Mouse (Mus musculus): ENCODE measurements around the gene Retreg1. TPM values are rescaled to one million over a fixed set of nuclear protein-coding genes. Genes with fewer than 3 reads are reported as not detected.
A peak's percentile ranks its signal among the peaks of the same experiment; 100 is the strongest.
"Not testable (repeated sequence)": the region's sequence is repeated elsewhere in the genome, so short reads cannot be mapped to it uniquely, and the experiment has no call there.

The Retreg1 gene
- polyA plus RNA-seq, 1 experiment from 2014 or later: 1.9 TPM

- not testable (repeated sequence) for H3K27me3 ChIP-seq (ENCODE audit: low read depth, poor library complexity, severe bottlenecking); H3K9me3 ChIP-seq (replicated peaks); DNase-seq (ENCODE audit: low spot score)
- WGBS: 22% methylated on average over 6 of the region's 6 CpGs
- peak overlapping the region; percentile 89 for H3K4me3 ChIP-seq
- H3K27ac ChIP-seq: peak overlapping the region; percentile 88
- peaks cover 22% of the 10 kb centered on the region for H3K36me3 ChIP-seq
- peaks cover 16% of the 10 kb centered on the region for H3K4me1 ChIP-seq
Observed at GRCm38 (mm10) chr15:25983614-25984013, 140.6 kb downstream of the Retreg1 start.

DNA sequence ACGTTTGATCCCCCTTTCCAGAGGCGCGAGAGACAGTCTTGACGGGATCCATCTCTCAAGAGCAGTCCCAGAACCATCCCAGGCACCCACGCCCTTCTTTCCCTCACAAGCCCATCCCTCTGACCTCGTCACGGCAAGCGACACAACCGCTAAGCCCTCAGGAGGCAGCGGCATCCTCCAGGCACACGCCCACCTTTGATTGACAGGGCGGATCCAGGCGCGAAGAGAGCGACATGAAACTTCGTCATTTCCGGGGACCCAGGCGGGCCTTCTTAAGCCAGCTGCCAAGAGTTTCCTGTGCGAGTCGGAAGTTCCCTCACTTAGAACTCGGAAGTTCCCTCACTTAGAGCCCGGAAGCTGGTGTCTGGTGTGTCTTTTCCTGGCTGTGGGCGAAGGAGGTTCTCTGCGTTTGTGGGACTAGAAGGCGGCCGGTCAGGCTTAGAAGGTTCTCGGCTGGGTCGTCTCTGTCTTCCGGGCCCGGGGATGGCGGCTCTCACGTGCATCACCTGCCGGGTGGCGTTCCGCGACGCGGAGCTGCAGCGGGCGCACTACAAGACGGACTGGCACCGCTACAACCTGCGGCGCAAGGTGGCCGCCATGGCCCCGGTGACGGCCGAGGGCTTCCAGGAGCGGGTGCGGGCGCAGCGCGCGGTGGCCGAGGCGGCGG is 141.2 kb downstream of the Retreg1 start, which contains the start of gene Zfp622:
Gene Zfp622, plus strand, starts transcription at position 300 of the 667 bp plus-strand sequence.
- Histone ChIP-seq H3K4me1 (peaks cover 16% of the 10 kb centered on the region), H3K4me3 (peak within 1 kb of the TSS; percentile 89), H3K9me3 (replicated peaks) (no peaks in the 10 kb centered on the region), H3K27ac (peak within 1 kb of the TSS; percentile 88), H3K36me3 (peaks cover 28% of the 10 kb centered on the region), H3K27me3 (ENCODE audit: low read depth, poor library complexity, severe bottlenecking) (no peaks in the 10 kb centered on the region)
- WGBS: under 1% methylated on average over 57 of the region's 57 CpGs
- DNase-seq (ENCODE audit: low spot score): peak; percentile 96

- DNase-seq (ENCODE audit: low spot score): peak; percentile 49
- Histone ChIP-seq H3K36me3 (peaks cover 34% of the 10 kb centered on the region), H3K27ac (peak overlapping the region; percentile 88), H3K4me3 (peak overlapping the region; percentile 89), H3K4me1 (peaks cover 16% of the 10 kb centered on the region), H3K9me3 (replicated peaks) (no peaks in the 10 kb centered on the region), H3K27me3 (ENCODE audit: low read depth, poor library complexity, severe bottlenecking) (no peaks in the 10 kb centered on the region)
- under 1% methylated on average over 71 of the region's 71 CpGs for WGBS
Observed at GRCm38 (mm10) chr15:25984734-25985492, 141.9 kb downstream of the Retreg1 start.

GRCm38 (mm10) chr15:25992992-25993727 is 150.2 kb downstream of the Retreg1 start:
- Histone ChIP-seq H3K4me1 (no peaks in the 10 kb centered on the region), H3K9me3 (replicated peaks) (no peaks in the 10 kb centered on the region), H3K36me3 (peaks cover 92% of the 10 kb centered on the region), H3K4me3 (no peak overlapping the region), H3K27ac (no peak overlapping the region), H3K27me3 (ENCODE audit: low read depth, poor library complexity, severe bottlenecking) (no peaks in the 10 kb centered on the region)
- 65% methylated on average over 8 of the region's 8 CpGs for WGBS
- DNase-seq (ENCODE audit: low spot score): peak; percentile 45

DNA sequence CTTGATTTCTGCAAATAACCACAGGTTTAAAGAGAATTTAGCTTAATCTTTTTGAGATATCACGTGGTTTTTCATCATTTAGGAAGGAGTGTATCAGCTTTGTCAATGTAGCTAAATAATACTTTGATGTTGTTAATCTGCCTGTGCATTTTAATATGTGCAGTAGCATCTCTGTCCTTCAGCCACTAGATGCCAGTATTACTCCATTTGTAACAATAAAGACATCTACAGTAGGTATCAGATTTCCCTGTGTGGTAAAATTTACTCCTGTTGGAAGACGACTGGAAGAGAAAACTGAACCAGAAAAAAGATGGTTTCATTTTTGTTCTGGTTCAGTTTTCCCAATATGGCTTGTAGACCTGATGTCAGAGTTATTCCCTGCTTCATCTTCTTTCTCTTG is 152.5 kb downstream of the Retreg1 start:
- Histone ChIP-seq H3K27me3 (ENCODE audit: low read depth, poor library complexity, severe bottlenecking) (no peaks in the 10 kb centered on the region), H3K4me1 (no peaks in the 10 kb centered on the region), H3K36me3 (peaks cover 73% of the 10 kb centered on the region), H3K27ac (no peak overlapping the region), H3K4me3 (no peak overlapping the region), H3K9me3 (replicated peaks) (no peaks in the 10 kb centered on the region)
- no peak for DNase-seq (ENCODE audit: low spot score)
- 61% methylated on average over 2 of the region's 2 CpGs for WGBS

DNA sequence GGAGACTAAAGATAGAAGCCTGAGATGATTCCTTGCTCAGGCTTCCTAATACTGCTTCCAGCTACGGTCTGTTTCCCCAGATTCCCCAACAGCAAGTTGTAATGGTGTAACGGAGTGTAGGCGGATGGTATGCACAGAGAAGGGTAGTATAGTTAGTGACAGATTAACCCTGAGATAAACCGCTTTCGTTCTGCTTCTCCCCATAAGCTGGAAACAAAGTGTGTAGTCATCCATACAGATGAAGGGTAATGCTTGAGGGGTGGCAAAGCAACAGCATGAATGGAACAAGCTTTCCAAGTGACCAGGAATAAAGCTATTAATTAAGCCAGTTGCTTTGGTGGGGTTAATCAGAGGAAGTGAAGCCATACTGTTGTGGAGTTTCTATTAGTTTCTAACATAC is 156.6 kb downstream of the Retreg1 start:
- H3K27me3 ChIP-seq (ENCODE audit: low read depth, poor library complexity, severe bottlenecking); H3K4me3 ChIP-seq; H3K9me3 ChIP-seq (replicated peaks); DNase-seq (ENCODE audit: low spot score); H3K4me1 ChIP-seq; H3K27ac ChIP-seq: not testable (repeated sequence)
- WGBS: 85% methylated on average over 5 of the region's 5 CpGs
- H3K36me3 ChIP-seq: peaks cover 34% of the 10 kb centered on the region

DNA sequence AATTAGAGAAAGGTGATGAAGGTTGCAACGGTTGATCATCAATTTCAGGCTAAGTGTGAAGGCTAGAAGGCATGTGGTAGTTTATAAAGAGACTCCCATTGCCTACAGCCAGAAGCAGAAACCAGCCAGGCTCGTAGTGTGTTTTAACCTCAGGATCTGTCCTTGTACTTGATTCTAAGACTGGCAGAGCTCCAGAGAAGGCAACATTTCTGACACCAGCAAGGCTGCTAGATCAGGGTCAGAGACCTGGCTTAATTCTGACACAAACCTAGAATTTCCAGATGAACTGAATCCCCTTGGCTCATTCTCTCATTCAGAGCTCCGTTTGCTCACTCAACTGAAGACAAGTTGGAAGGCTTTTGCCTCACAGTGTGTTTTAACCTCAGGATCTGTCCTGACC is 165.6 kb downstream of the Retreg1 start:
- H3K4me3 ChIP-seq: no peak overlapping the region
- DNase-seq (ENCODE audit: low spot score): no peak
- WGBS: 90% methylated on average over 3 of the region's 3 CpGs
- H3K36me3 ChIP-seq: no peaks in the 10 kb centered on the region
- H3K27ac ChIP-seq: no peak overlapping the region
- no peaks in the 10 kb centered on the region for H3K9me3 ChIP-seq (replicated peaks)
- H3K4me1 ChIP-seq: 0 out of 2 replicates have a peak, but pooled peaks cover 5% of the 10 kb centered on the region
- no peaks in the 10 kb centered on the region for H3K27me3 ChIP-seq (ENCODE audit: low read depth, poor library complexity, severe bottlenecking)

DNA sequence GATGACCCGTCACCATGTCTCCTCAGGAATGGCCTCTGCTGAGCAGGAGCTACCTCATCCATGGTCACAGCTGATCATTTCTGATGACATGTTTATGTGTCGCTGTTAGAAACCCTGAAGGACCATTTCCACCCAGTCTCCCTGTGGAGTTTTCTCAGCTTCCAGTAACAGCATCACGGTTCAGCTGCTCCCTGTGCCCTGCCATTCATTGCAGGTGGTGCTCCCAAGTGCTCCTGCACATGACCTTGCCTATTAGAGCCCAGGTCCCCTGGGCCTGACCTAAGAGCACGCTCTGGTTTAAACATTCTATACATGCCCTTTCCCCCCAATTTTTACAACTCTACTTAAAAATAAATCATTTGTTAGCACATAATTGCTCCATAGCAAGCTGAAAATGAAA is 169.9 kb downstream of the Retreg1 start:
- peak; percentile 43 for DNase-seq (ENCODE audit: low spot score)

DNA sequence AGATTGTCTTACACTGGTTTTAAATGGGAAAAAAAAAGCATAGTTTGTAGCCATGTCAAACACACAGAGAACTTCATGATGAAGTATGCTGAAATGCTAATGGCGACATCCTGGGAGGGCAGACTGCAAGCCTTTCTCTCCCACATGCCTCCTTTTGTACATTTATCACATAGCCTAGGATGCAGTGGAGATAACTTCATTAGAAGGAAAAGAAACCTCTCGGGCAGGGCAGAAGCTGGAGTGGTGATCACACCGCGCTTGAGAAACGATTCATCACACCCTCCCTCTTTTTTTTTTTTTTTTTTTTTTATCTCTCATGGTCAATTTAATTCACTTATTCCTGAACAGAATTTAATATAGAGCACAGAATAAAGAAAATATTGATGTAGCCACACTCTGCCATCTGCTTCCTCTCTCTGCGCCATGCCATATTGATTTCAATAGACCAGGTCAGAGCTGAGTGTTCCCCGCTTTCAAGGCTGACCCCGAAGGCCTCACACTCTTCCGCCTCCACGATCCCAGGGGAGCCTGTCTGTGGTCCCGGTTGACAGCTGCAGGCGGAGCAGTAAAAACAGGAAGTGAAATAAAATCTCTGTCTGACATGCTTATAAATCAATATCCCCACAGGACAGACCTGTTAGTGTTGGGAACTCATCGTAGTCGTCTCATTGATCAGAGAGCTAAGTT is 173.1 kb downstream of the Retreg1 start:
- Histone ChIP-seq H3K36me3 (no peaks in the 10 kb centered on the region), H3K27me3 (ENCODE audit: low read depth, poor library complexity, severe bottlenecking) (no peaks in the 10 kb centered on the region), H3K4me3 (no peak overlapping the region), H3K27ac (no peak overlapping the region), H3K4me1 (peaks cover 21% of the 10 kb centered on the region), H3K9me3 (replicated peaks) (no peaks in the 10 kb centered on the region)
- peak; percentile 53 for DNase-seq (ENCODE audit: low spot score)
- 46% methylated on average over 14 of the region's 14 CpGs for WGBS

More for the DNA sequence above, 169.9 kb downstream of the Retreg1 start:
- Histone ChIP-seq H3K4me3 (no peak overlapping the region), H3K36me3 (no peaks in the 10 kb centered on the region), H3K27me3 (ENCODE audit: low read depth, poor library complexity, severe bottlenecking) (no peaks in the 10 kb centered on the region), H3K4me1 (peaks cover 21% of the 10 kb centered on the region), H3K9me3 (replicated peaks) (no peaks in the 10 kb centered on the region), H3K27ac (no peak overlapping the region)
- 64% methylated on average over 4 of the region's 4 CpGs for whole genome bisulfite sequencing

- no peaks in the 10 kb centered on the region for H3K9me3 ChIP-seq (replicated peaks)
- no peaks in the 10 kb centered on the region for H3K36me3 ChIP-seq
- H3K27me3 ChIP-seq (ENCODE audit: low read depth, poor library complexity, severe bottlenecking): no peaks in the 10 kb centered on the region
- DNase-seq (ENCODE audit: low spot score): no peak
- H3K4me1 ChIP-seq: peaks cover 11% of the 10 kb centered on the region; the same call in 1 of the 2 replicates
- H3K27ac ChIP-seq: no peak overlapping the region
- 72% methylated on average over 8 of the region's 8 CpGs for WGBS
- no peak overlapping the region for H3K4me3 ChIP-seq
Observed at GRCm38 (mm10) chr15:26021721-26022120, 178.7 kb downstream of the Retreg1 start.

DNA sequence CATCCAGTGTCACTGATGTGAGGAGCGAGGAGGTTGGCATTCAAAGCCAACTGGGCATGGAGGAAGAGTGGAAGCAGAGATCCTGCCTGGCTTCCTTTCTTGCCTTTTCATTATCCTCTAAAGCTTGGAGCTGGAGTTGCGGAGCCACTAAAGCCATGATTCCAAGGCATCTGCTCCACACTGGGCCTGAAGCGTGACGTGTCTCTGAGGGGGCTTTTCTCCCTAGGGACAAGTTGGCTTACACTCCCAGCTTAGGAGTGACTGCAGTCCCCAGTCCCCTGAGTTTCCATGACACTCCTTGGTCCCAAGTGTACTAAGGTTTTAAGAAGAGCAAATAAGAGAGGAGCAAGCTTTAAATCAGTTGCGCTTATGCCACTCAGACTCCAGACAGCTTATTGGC is 179.7 kb downstream of the Retreg1 start:
- Histone ChIP-seq H3K36me3 (no peaks in the 10 kb centered on the region), H3K27me3 (ENCODE audit: low read depth, poor library complexity, severe bottlenecking) (no peaks in the 10 kb centered on the region), H3K4me3 (no peak overlapping the region), H3K4me1 (peaks cover 5% of the 10 kb centered on the region; the same call in 1 of the 2 replicates), H3K9me3 (replicated peaks) (no peaks in the 10 kb centered on the region), H3K27ac (no peak overlapping the region)
- WGBS: 89% methylated on average over 5 of the region's 5 CpGs
- no peak for DNase-seq (ENCODE audit: low spot score)

Measured in limb, embryonic 10.5 days (tissue).